Mouse (Mus musculus) liver, embryonic 11.5 days (tissue): ENCODE data around the gene Cenph. TPM values are rescaled to one million over a fixed set of nuclear protein-coding genes. Genes with fewer than 3 reads are reported as not detected.

ENCODE experiments used
- ATAC-seq: fragments of 200-750 bp; cut with Nextera tagmentation; replicated peaks from 2 replicates; pipeline ENCODE4 v1.8.0; 2017; ENCODE audit warnings: moderate number of reproducible peaks, mild to moderate bottlenecking, moderate TSS enrichment, moderate library complexity; ENCODE audit not compliant: low FRiP score
- DNase-seq: peaks from one replicate; pipeline ENCODE4 v3.0.0-alpha.2; 2017; ENCODE audit warnings: low spot score
- H3K27ac ChIP-seq: fragments of 300-500 bp; sonication (generic); 2 replicates; pipeline ENCODE4 v1.5.1; 2014; ENCODE audit warnings: mild to moderate bottlenecking, low read depth, low read length, control low read depth
- H3K27me3 ChIP-seq: fragments of 300-500 bp; sonication (generic); replicated peaks from 2 replicates; pipeline ENCODE4 v1.6.1; 2014; ENCODE audit warnings: low read length, mixed read lengths; ENCODE audit not compliant: control insufficient read depth, insufficient read depth
- H3K36me3 ChIP-seq: fragments of 300-500 bp; sonication (generic); 2 replicates; pipeline ENCODE4 v1.6.1; 2014; ENCODE audit warnings: mild to moderate bottlenecking, low read length, moderate library complexity, mixed read lengths; ENCODE audit not compliant: control insufficient read depth, insufficient read depth
- H3K4me1 ChIP-seq: fragments of 300-500 bp; sonication (generic); replicated peaks from 2 replicates; pipeline ENCODE4 v1.6.1; 2014; ENCODE audit warnings: low read length, mixed read lengths; ENCODE audit not compliant: control insufficient read depth, insufficient read depth
- H3K4me2 ChIP-seq: fragments of 300-500 bp; sonication (generic); 2 replicates; pipeline ENCODE4 v1.6.1; 2014; ENCODE audit warnings: mild to moderate bottlenecking, control low read depth, moderate library complexity
- H3K4me3 ChIP-seq: fragments of 300-500 bp; sonication (generic); 2 replicates; pipeline ENCODE4 v1.5.1; 2014; ENCODE audit warnings: low read depth, low read length, control low read depth
- H3K9ac ChIP-seq: fragments of 300-500 bp; sonication (generic); 2 replicates; pipeline ENCODE4 v1.6.1; 2014; ENCODE audit warnings: low read depth, low read length, control low read depth
- H3K9me3 ChIP-seq: fragments of 300-500 bp; sonication (generic); 2 replicates; pipeline ENCODE4 v1.6.1; 2016; ENCODE audit warnings: low read length, inconsistent platforms, mixed read lengths; ENCODE audit not compliant: control insufficient read depth
- whole genome bisulfite sequencing: fragments of 180-500 bp; shearing (Covaris S2); extraction: QIAGEN DNeasy Blood & Tissue Kit; methylation state at CpG from one replicate; pipeline ENCODE4 v1.1.7; 2014; 5-methylcytosine and 5-hydroxymethylcytosine counted together
- polyA plus RNA-seq: library from polyadenylated mRNA; unstranded; fragments of >200 nt; fragmentation: Nextera tagmentation; extraction: Ambion mirVana; gene quantifications from 2 replicates; pipeline ENCODE4 v1.2.1, GENCODE M21; 2014

The Cenph gene
- polyA plus RNA-seq, 1 experiment from 2014 or later, result 73.0 TPM

DNA sequence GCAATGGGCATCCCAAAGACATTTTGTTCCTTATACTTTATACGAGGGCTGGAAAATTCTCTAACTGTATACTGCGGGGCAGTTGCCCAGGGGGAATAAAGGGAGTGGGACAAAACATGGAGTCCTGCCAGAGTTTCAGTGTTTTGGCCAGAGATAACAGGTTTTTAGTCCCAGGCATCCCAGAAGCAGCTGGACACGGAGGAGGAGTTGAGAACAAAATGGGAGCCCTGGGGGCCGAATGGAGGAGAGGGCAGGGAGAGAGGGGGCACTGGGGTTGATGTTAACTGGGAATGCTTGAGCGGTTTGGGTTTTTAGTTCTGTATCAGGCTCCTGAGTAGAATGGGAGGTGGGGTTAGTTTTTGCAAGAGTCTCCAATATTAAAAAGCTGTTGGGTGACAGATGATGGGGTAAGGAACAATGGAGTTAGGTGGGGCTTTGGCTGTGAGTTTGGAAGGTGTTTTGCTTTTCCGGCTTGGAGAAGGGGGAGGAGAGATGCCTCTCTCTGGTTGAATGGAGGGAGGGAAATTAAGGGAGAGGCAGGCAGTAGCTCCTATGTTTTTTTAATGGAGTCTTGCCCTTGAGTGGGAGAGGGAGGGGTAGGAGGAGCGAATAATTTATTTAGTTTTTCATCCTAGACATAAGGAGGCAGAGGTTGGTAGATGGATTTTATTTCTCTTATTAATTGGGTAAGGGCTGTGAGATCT is 51.5 kb downstream of the Cenph start:
- DNase-seq (no peak), ATAC-seq (no peak)
- Histone ChIP-seq H3K27ac (no peak overlapping the region), H3K4me2 (no peak overlapping the region), H3K9ac (no peak overlapping the region), H3K27me3 (no peaks in the 10 kb centered on the region), H3K9me3 (no peaks in the 10 kb centered on the region), H3K36me3 (peaks cover 16% of the 10 kb centered on the region), H3K4me1 (peaks cover 13% of the 10 kb centered on the region), H3K4me3 (no peak overlapping the region)
- WGBS, result 92% methylated on average over 7 of the region's 7 CpGs

DNA sequence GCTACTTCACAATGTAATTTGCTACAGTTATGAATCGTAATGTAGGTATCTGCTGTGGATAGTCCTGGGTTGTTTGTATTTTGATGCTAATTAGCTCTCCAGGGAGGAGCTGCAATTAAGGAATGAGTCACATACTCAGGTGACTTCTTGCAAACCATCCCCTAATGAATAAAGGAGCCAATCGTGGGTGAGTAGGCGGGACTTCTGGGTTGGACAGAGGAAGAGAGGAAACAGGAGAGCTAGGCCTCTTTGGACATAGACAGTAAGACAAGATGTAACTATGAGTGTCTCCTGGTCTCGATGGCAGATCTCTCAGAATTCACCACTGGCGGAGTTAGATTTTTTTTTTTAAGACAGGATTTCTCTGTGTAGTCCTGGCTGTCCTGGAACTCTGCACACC is 54.0 kb downstream of the Cenph start:
- Histone ChIP-seq H3K9me3 (no peaks in the 10 kb centered on the region), H3K27ac (no peak overlapping the region), H3K4me1 (peaks cover 7% of the 10 kb centered on the region), H3K36me3 (peaks cover 13% of the 10 kb centered on the region; the same call in 1 of the 2 replicates), H3K27me3 (no peaks in the 10 kb centered on the region), H3K9ac (no peak overlapping the region), H3K4me2 (no peak overlapping the region), H3K4me3 (no peak overlapping the region)
- DNase-seq (no peak), ATAC-seq (no peak)
- 86% methylated on average over 5 of the region's 5 CpGs for WGBS

GRCm38 (mm10) chr13:100715467-100715866 is 60.2 kb downstream of the Cenph start:
- Histone ChIP-seq H3K4me3 (no peak overlapping the region), H3K4me1 (no peaks in the 10 kb centered on the region), H3K9ac (no peak overlapping the region), H3K36me3 (peaks cover 34% of the 10 kb centered on the region), H3K4me2 (no peak overlapping the region), H3K9me3 (no peaks in the 10 kb centered on the region), H3K27ac (no peak overlapping the region), H3K27me3 (no peaks in the 10 kb centered on the region)
- no peak for ATAC-seq
- DNase-seq, result no peak
- WGBS, result 79% methylated on average over 6 of the region's 6 CpGs

Other genes starting within 250 kb of the Cenph start
- gene Ocln, start 223.2 kb downstream of the Cenph start, polyA plus RNA-seq, result 8.5 and 9.4 TPM in 2 replicates
- gene Marveld2, start 158.9 kb downstream of the Cenph start, polyA plus RNA-seq, result 9.1 and 9.5 TPM in 2 replicates
- 328 and 349 TPM in 2 replicates for gene Ak6, start 124.9 kb downstream of the Cenph start, polyA plus RNA-seq
- 32.1 and 33.5 TPM in 2 replicates for gene Rad17, start 124.8 kb downstream of the Cenph start, polyA plus RNA-seq
- 25.1 and 26.0 TPM in 2 replicates for gene Taf9, start 124.3 kb downstream of the Cenph start, polyA plus RNA-seq
- gene Ccdc125, start 106.2 kb downstream of the Cenph start, polyA plus RNA-seq, result 8.1 and 8.8 TPM in 2 replicates
- 92.0 and 97.2 TPM in 2 replicates for gene Cdk7, start 45.0 kb downstream of the Cenph start, polyA plus RNA-seq
- 238 and 241 TPM in 2 replicates for gene Mrps36, start 31.2 kb downstream of the Cenph start, polyA plus RNA-seq
- 343 and 384 TPM in 2 replicates for gene Ccnb1, start 10.7 kb upstream of the Cenph start, polyA plus RNA-seq
- 56.2 and 61.6 TPM in 2 replicates for gene Slc30a5, start 57.5 kb upstream of the Cenph start, polyA plus RNA-seq